Mouse (Mus musculus) stomach, postnatal 0 days (tissue): ENCODE measurements at regions not wholly inside any gene's neighbourhood (a gene's known extent, or its start where the extent isn't known, plus 50 kb on each side); places are given as distances from the start of the nearest gene placed in this dataset.

Experiments used
- CTCF ChIP-seq: IDR thresholded peaks from 2 replicates; pipeline ENCODE4 v1.5.1; 2016; ENCODE audit warnings: antibody characterized with exemption, low read depth, mild to moderate bottlenecking, moderate library complexity
- EP300 ChIP-seq: optimal IDR thresholded peaks from 2 replicates; pipeline ENCODE3; 2016; ENCODE audit warnings: antibody characterized with exemption

DNA sequence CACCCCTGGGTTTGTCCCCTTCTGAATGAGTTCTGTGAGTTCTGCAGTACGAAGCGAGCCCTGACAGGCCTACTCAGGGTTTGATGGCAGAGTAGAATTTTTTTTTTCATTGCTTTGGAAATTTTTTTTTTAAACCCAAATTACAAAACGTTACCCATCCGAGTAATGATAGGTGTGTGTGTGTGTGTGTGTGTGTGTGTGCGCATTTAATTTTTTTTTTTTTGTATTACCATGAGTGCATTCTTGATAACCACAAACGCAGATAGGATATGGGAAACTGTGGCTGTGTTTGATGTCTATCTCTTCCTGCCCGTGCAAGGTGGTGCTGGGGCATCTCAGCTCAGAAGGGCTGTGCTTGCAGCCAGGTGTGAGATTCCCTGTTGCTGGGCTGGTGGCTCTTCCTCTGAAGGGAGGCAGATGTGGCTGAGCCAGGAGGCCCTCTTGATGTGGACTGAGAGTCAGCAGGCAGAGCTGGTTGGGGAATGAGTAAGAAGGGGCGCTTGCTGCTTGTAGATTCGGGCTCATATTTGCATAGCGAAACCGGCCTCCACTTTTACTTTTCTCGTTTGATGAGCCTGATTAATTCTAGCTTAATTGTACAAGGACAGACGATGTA lies 160.7 kb upstream of the Ubr2 start:
- no peak for TF ChIP-seq CTCF
- TF ChIP-seq EP300, result no peak
